26 mouse cellular contexts compared by ENCODE assay signal in the genomic region with DNA sequence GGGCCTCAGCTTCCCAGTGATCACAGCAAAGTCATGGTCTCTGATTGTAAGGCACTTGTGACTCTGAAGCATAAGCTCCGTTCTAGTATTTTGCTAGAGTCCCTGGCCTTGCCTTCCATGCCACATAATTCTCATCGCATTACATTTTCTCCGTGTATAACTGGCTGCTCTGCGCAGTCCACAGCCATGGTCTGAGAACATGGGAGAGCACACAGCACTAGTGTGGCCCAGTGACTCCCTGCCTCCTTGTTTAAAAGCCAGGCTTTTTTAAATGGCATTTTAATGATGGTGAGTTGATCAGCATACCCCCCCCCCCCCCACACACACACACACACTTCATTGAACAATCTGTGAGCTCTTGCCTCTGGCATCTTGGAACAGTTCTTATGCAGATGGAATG.
DNase-seq lines count a peak whose midpoint lies in the region; ATAC-seq and TF ChIP-seq lines count a peak whose summit lies in the region.
"Had no signal": no experiment of that assay in that cellular context is flagged by ENCODE, and none has a peak within 500 bp of the region (broad histone marks: within the 10 kb centered on the region; RNA-seq: fewer than 3 reads in every experiment).

No protein-coding gene starts in this region.

- H3K4me3 ChIP-seq in forebrain, embryonic 15.5 days, result no peak overlapping the region
- H3K4me3 ChIP-seq in forebrain, embryonic 10.5 days, result no peak overlapping the region
- no peak overlapping the region for H3K4me3 ChIP-seq in layer of hippocampus, adult 2 months
- no peak overlapping the region for H3K4me3 ChIP-seq in forebrain, postnatal 0 days (ENCODE audit: low read depth, low read length)
- H3K4me3 ChIP-seq: heart, embryonic 12.5 days; heart, embryonic 15.5 days; hindbrain, embryonic 10.5 days had no signal

- no peak for TF ChIP-seq CTCF in layer of hippocampus, adult 2 months (conservative IDR thresholded peaks at IDR 0.05)
- TF ChIP-seq CTCF in brain, embryonic 14.5 days (IDR thresholded peaks at IDR 0.05; ENCODE audit: borderline replicate concordance, extremely low read depth, insufficient read depth, insufficient read length), result no peak
- TF ChIP-seq CTCF in forebrain, postnatal 0 days (IDR thresholded peaks at IDR 0.05; ENCODE audit: low read depth), result no peak

- peaks cover 17% of the 10 kb centered on the region for H3K4me1 ChIP-seq in forebrain, embryonic 15.5 days
- H3K4me1 ChIP-seq in forebrain, embryonic 10.5 days, result peaks cover 6% of the 10 kb centered on the region
- no peaks in the 10 kb centered on the region for H3K4me1 ChIP-seq in forebrain, postnatal 0 days (ENCODE audit: insufficient read depth)
- H3K4me1 ChIP-seq: hindbrain, embryonic 10.5 days had no signal

- no peak for DNase-seq in forebrain, embryonic 10.5 days (ENCODE audit: extremely low spot score, low spot score)
- no peak for DNase-seq in layer of hippocampus, adult 2 months (ENCODE audit: low spot score in 2 of 2)
- no peak for DNase-seq in layer of hippocampus, adult 9-10 months (ENCODE audit: low spot score)
- DNase-seq in brain, embryonic 14.5 days (ENCODE audit: low read depth), result peak; percentile 53
- no peak for DNase-seq in forebrain, postnatal 0 days
- DNase-seq: adrenal gland, adult 8-10 months; adrenal gland, postnatal 25 days; cerebellum, adult 18-20 months; cerebellum, adult 9-10 months; cerebellum, postnatal 14 days; gastrocnemius, postnatal 10 days; gastrocnemius, postnatal 36 days; heart, postnatal 10 days; heart, postnatal 36 days; kidney, adult 11 months; kidney, adult 8-10 months had no signal

- peak; percentile 57; the same call in 1 of the 2 replicates for ATAC-seq in forebrain, embryonic 15.5 days (replicated peaks)
- ATAC-seq in forebrain, postnatal 0 days, result peak; percentile 16; the same call in 1 of the 2 replicates
- ATAC-seq in erythroid progenitor cell, adult 5-6 weeks (replicated peaks; ENCODE audit: low FRiP score, poor library complexity, severe bottlenecking), result no peak
- ATAC-seq: activated CD4-positive, CD25-positive, alpha-beta regulatory T cell, adult 4 months; CD4-positive, CD25-positive, alpha-beta regulatory T cell, adult 4 months; hindbrain, postnatal 0 days; inflammation-experienced regulatory T-cells, adult 6 months had no signal

- no peak overlapping the region for H3K9ac ChIP-seq in forebrain, embryonic 15.5 days (replicated peaks)
- no peak overlapping the region for H3K9ac ChIP-seq in forebrain, postnatal 0 days
- H3K9ac ChIP-seq: heart, embryonic 12.5 days; heart, embryonic 15.5 days; hindbrain, embryonic 14.5 days had no signal

- TF ChIP-seq POLR2A in brain, embryonic 14.5 days (IDR thresholded peaks at IDR 0.05; ENCODE audit: borderline replicate concordance, extremely low read depth, insufficient read depth, insufficient read length, poor library complexity, severe bottlenecking), result no peak

- WGBS in forebrain, embryonic 15.5 days, result 69% methylated on average over 4 of the region's 4 CpGs
- 92% methylated on average over 4 of the region's 4 CpGs for WGBS in forebrain, embryonic 10.5 days
- WGBS in forebrain, postnatal 0 days, result 56% methylated on average over 4 of the region's 4 CpGs

- H3K27me3 ChIP-seq in forebrain, embryonic 15.5 days, result no peaks in the 10 kb centered on the region
- no peaks in the 10 kb centered on the region; the same call in 1 of the 2 replicates for H3K27me3 ChIP-seq in forebrain, embryonic 10.5 days (ENCODE audit: poor library complexity, severe bottlenecking)
- no peaks in the 10 kb centered on the region for H3K27me3 ChIP-seq in forebrain, postnatal 0 days (ENCODE audit: insufficient read depth, low read length)
- H3K27me3 ChIP-seq: heart, embryonic 12.5 days; heart, embryonic 15.5 days had no signal

- H3K36me3 ChIP-seq in forebrain, embryonic 15.5 days, result no peaks in the 10 kb centered on the region
- no peaks in the 10 kb centered on the region for H3K36me3 ChIP-seq in forebrain, embryonic 10.5 days (replicated peaks)
- no peaks in the 10 kb centered on the region for H3K36me3 ChIP-seq in forebrain, postnatal 0 days (ENCODE audit: insufficient read depth)
- H3K36me3 ChIP-seq: heart, embryonic 12.5 days; heart, embryonic 15.5 days; hindbrain, embryonic 10.5 days had no signal

- peak overlapping the region; percentile 58 for H3K27ac ChIP-seq in forebrain, embryonic 15.5 days (replicated peaks)
- no peak overlapping the region for H3K27ac ChIP-seq in forebrain, embryonic 10.5 days
- H3K27ac ChIP-seq in layer of hippocampus, adult 2 months, result peak overlapping the region; percentile 40; the same call in 1 of the 2 replicates
- no peak overlapping the region for H3K27ac ChIP-seq in forebrain, postnatal 0 days (ENCODE audit: low read depth, low read length)
- H3K27ac ChIP-seq: heart, embryonic 15.5 days; hindbrain, embryonic 10.5 days; hindbrain, embryonic 14.5 days; hindbrain, postnatal 0 days had no signal

- no peak overlapping the region for H3K4me2 ChIP-seq in forebrain, embryonic 15.5 days (replicated peaks)
- no peak overlapping the region for H3K4me2 ChIP-seq in forebrain, postnatal 0 days (ENCODE audit: low read depth)
- H3K4me2 ChIP-seq: heart, embryonic 12.5 days; heart, embryonic 15.5 days; hindbrain, embryonic 14.5 days had no signal

- no peaks in the 10 kb centered on the region for H3K9me3 ChIP-seq in forebrain, embryonic 15.5 days
- H3K9me3 ChIP-seq in forebrain, embryonic 10.5 days, result no peaks in the 10 kb centered on the region
- H3K9me3 ChIP-seq in forebrain, postnatal 0 days (ENCODE audit: low read length), result no peaks in the 10 kb centered on the region
- H3K9me3 ChIP-seq: heart, embryonic 12.5 days; heart, embryonic 15.5 days; hindbrain, embryonic 10.5 days had no signal

Comparison
In these comparisons a context has a peak if more than half of its experiments do, and no peak if none do; other contexts are left out.
1. H3K27ac ChIP-seq: peak in forebrain, embryonic 15.5 days (single experiment) and layer of hippocampus, adult 2 months (single experiment); none in forebrain, embryonic 10.5 days (single experiment) and forebrain, postnatal 0 days (single experiment).